Mouse (Mus musculus): ENCODE data around the gene Eps8. TPM values are rescaled to one million over a fixed set of nuclear protein-coding genes. Genes with fewer than 3 reads are reported as not detected.

The Eps8 gene
- polyA plus RNA-seq, 1 experiment = 66.0 TPM

GRCm38 (mm10) chr6:137470901-137471598, 183.6 kb downstream of the Eps8 start:
- WGBS = 10% methylated on average over 11 of the region's 11 CpGs
- TF ChIP-seq CTCF (IDR thresholded peaks at IDR 0.05; ENCODE audit: extremely low read depth, insufficient read length, insufficient replicate concordance, low read depth, low read length) (no peak), POLR2A (IDR thresholded peaks at IDR 0.05; ENCODE audit: low read depth, low read length) (no peak)
- H3K4me1 ChIP-seq (ENCODE audit: control insufficient read depth, insufficient read depth, insufficient read length, low read length) = peaks cover 18% of the 10 kb centered on the region
- H3K4me3 ChIP-seq (ENCODE audit: low read depth, low read length) = no peak overlapping the region
- H3K27ac ChIP-seq (ENCODE audit: insufficient read depth, low read depth, low read length) = peak overlapping the region; percentile 46
- peaks cover 2% of the 10 kb centered on the region; the same call in 1 of the 2 replicates for H3K36me3 ChIP-seq (ENCODE audit: control insufficient read depth, insufficient read depth, low read length)
- H3K27me3 ChIP-seq (ENCODE audit: control insufficient read depth, insufficient read depth, low read length) = no peaks in the 10 kb centered on the region

- TF ChIP-seq POLR2A (IDR thresholded peaks at IDR 0.05; ENCODE audit: low read depth, low read length) = no peak
- peak; percentile 23; the same call in 1 of the 2 replicates for TF ChIP-seq CTCF (IDR thresholded peaks at IDR 0.05; ENCODE audit: extremely low read depth, insufficient read length, insufficient replicate concordance, low read depth, low read length)
- H3K27me3 ChIP-seq (ENCODE audit: control insufficient read depth, insufficient read depth, low read length) = no peaks in the 10 kb centered on the region
- H3K4me1 ChIP-seq (ENCODE audit: control insufficient read depth, insufficient read depth, insufficient read length, low read length) = peaks cover 22% of the 10 kb centered on the region
- H3K36me3 ChIP-seq (ENCODE audit: control insufficient read depth, insufficient read depth, low read length) = no peaks in the 10 kb centered on the region
- WGBS = 98% methylated on average over 4 of the region's 4 CpGs
- H3K4me3 ChIP-seq (ENCODE audit: low read depth, low read length) = no peak overlapping the region
- no peak overlapping the region for H3K27ac ChIP-seq (ENCODE audit: insufficient read depth, low read depth, low read length)
These were observed 185.1 kb downstream of the Eps8 start for GRCm38 (mm10) chr6:137469541-137469940.

GRCm38 (mm10) chr6:137467696-137468095, 187.0 kb downstream of the Eps8 start:
- no peak overlapping the region for H3K4me3 ChIP-seq (ENCODE audit: low read depth, low read length)
- H3K27ac ChIP-seq (ENCODE audit: insufficient read depth, low read depth, low read length) = no peak overlapping the region
- H3K27me3 ChIP-seq (ENCODE audit: control insufficient read depth, insufficient read depth, low read length) = no peaks in the 10 kb centered on the region
- 96% methylated on average over 3 of the region's 3 CpGs for WGBS
- peaks cover 22% of the 10 kb centered on the region for H3K4me1 ChIP-seq (ENCODE audit: control insufficient read depth, insufficient read depth, insufficient read length, low read length)
- no peaks in the 10 kb centered on the region for H3K36me3 ChIP-seq (ENCODE audit: control insufficient read depth, insufficient read depth, low read length)
- TF ChIP-seq POLR2A (IDR thresholded peaks at IDR 0.05; ENCODE audit: low read depth, low read length) (no peak), CTCF (IDR thresholded peaks at IDR 0.05; ENCODE audit: extremely low read depth, insufficient read length, insufficient replicate concordance, low read depth, low read length) (no peak)

GRCm38 (mm10) chr6:137466256-137466655, 188.4 kb downstream of the Eps8 start:
- Histone ChIP-seq H3K4me1 (ENCODE audit: control insufficient read depth, insufficient read depth, insufficient read length, low read length) (peaks cover 16% of the 10 kb centered on the region), H3K27me3 (ENCODE audit: control insufficient read depth, insufficient read depth, low read length) (no peaks in the 10 kb centered on the region), H3K4me3 (ENCODE audit: low read depth, low read length) (no peak overlapping the region), H3K36me3 (ENCODE audit: control insufficient read depth, insufficient read depth, low read length) (no peaks in the 10 kb centered on the region), H3K27ac (ENCODE audit: insufficient read depth, low read depth, low read length) (no peak overlapping the region)
- TF ChIP-seq POLR2A (IDR thresholded peaks at IDR 0.05; ENCODE audit: low read depth, low read length) = no peak
- no peak for TF ChIP-seq CTCF (IDR thresholded peaks at IDR 0.05; ENCODE audit: extremely low read depth, insufficient read length, insufficient replicate concordance, low read depth, low read length)
- WGBS = 24% methylated on average over 2 of the region's 2 CpGs

- Histone ChIP-seq H3K36me3 (ENCODE audit: control insufficient read depth, insufficient read depth, low read length) (no peaks in the 10 kb centered on the region), H3K4me3 (ENCODE audit: low read depth, low read length) (no peak overlapping the region), H3K27me3 (ENCODE audit: control insufficient read depth, insufficient read depth, low read length) (no peaks in the 10 kb centered on the region), H3K27ac (ENCODE audit: insufficient read depth, low read depth, low read length) (no peak overlapping the region), H3K4me1 (ENCODE audit: control insufficient read depth, insufficient read depth, insufficient read length, low read length) (peaks cover 11% of the 10 kb centered on the region)
- 10% methylated on average over 2 of the region's 2 CpGs for WGBS
- TF ChIP-seq POLR2A (IDR thresholded peaks at IDR 0.05; ENCODE audit: low read depth, low read length) (no peak), CTCF (IDR thresholded peaks at IDR 0.05; ENCODE audit: extremely low read depth, insufficient read length, insufficient replicate concordance, low read depth, low read length) (no peak)
These were observed 189.4 kb downstream of the Eps8 start for GRCm38 (mm10) chr6:137465253-137465652.

- Histone ChIP-seq H3K27ac (ENCODE audit: insufficient read depth, low read depth, low read length) (no peak overlapping the region), H3K36me3 (ENCODE audit: control insufficient read depth, insufficient read depth, low read length) (no peaks in the 10 kb centered on the region), H3K27me3 (ENCODE audit: control insufficient read depth, insufficient read depth, low read length) (no peaks in the 10 kb centered on the region), H3K4me3 (ENCODE audit: low read depth, low read length) (no peak overlapping the region), H3K4me1 (ENCODE audit: control insufficient read depth, insufficient read depth, insufficient read length, low read length) (peaks cover 11% of the 10 kb centered on the region)
- 95% methylated on average over 5 of the region's 5 CpGs for WGBS
- TF ChIP-seq POLR2A (IDR thresholded peaks at IDR 0.05; ENCODE audit: low read depth, low read length) = no peak
- TF ChIP-seq CTCF (IDR thresholded peaks at IDR 0.05; ENCODE audit: extremely low read depth, insufficient read length, insufficient replicate concordance, low read depth, low read length) = no peak
These were observed 190.9 kb downstream of the Eps8 start for GRCm38 (mm10) chr6:137463771-137464170.

GRCm38 (mm10) chr6:137458136-137458535, 196.5 kb downstream of the Eps8 start:
- TF ChIP-seq POLR2A (IDR thresholded peaks at IDR 0.05; ENCODE audit: low read depth, low read length) = no peak
- no peak for TF ChIP-seq CTCF (IDR thresholded peaks at IDR 0.05; ENCODE audit: extremely low read depth, insufficient read length, insufficient replicate concordance, low read depth, low read length)
- H3K27ac ChIP-seq (ENCODE audit: insufficient read depth, low read depth, low read length) = no peak overlapping the region
- 89% methylated on average over 7 of the region's 7 CpGs for WGBS
- H3K36me3 ChIP-seq (ENCODE audit: control insufficient read depth, insufficient read depth, low read length) = no peaks in the 10 kb centered on the region
- H3K4me3 ChIP-seq (ENCODE audit: low read depth, low read length) = no peak overlapping the region
- H3K4me1 ChIP-seq (ENCODE audit: control insufficient read depth, insufficient read depth, insufficient read length, low read length) = no peaks in the 10 kb centered on the region
- H3K27me3 ChIP-seq (ENCODE audit: control insufficient read depth, insufficient read depth, low read length) = no peaks in the 10 kb centered on the region
